Mouse (Mus musculus): ENCODE measurements at regions not wholly inside any gene's neighbourhood (a gene's known extent, or its start where the extent isn't known, plus 50 kb on each side); places are given as distances from the start of the nearest gene placed in this dataset.

- no peak for DNase-seq
These were observed 277.3 kb upstream of the Nr2f2 start for GRCm38 (mm10) chr7:70643694-70644301.

- no peak for DNase-seq
These were observed 276.5 kb upstream of the Nr2f2 start for GRCm38 (mm10) chr7:70643055-70643454.

GRCm38 (mm10) chr7:70641217-70641616 lies 274.7 kb upstream of the Nr2f2 start:
- no peak for DNase-seq

- DNase-seq = no peak
These were observed 274.0 kb upstream of the Nr2f2 start for GRCm38 (mm10) chr7:70640574-70640973.

- no peak for DNase-seq
These were observed 271.6 kb upstream of the Nr2f2 start for GRCm38 (mm10) chr7:70638161-70638560.

- peak; percentile 7 to 12 for DNase-seq
These were observed 267.5 kb upstream of the Nr2f2 start for GRCm38 (mm10) chr7:70634016-70634415.

- peak; percentile 72 to 84 for DNase-seq
These were observed 267.0 kb upstream of the Nr2f2 start for GRCm38 (mm10) chr7:70633577-70633976.

- peak; percentile 15 to 56 for DNase-seq
These were observed 259.2 kb upstream of the Nr2f2 start for GRCm38 (mm10) chr7:70625643-70626231.

GRCm38 (mm10) chr7:70624727-70625642 lies 258.4 kb upstream of the Nr2f2 start:
- peak; percentile 79 to 82 for DNase-seq

GRCm38 (mm10) chr7:70624031-70624726 lies 257.6 kb upstream of the Nr2f2 start:
- DNase-seq = peak; percentile 86 to 87

- no peak for DNase-seq
These were observed 252.9 kb upstream of the Nr2f2 start for GRCm38 (mm10) chr7:70619400-70619799.

- DNase-seq = no peak
These were observed 251.7 kb upstream of the Nr2f2 start for GRCm38 (mm10) chr7:70618270-70618669.

GRCm38 (mm10) chr7:70606511-70606910 lies 240.0 kb upstream of the Nr2f2 start:
- DNase-seq = no peak

GRCm38 (mm10) chr7:70604471-70605174 lies 238.1 kb upstream of the Nr2f2 start:
- peak in 1 of 2 experiments; percentile 10 for DNase-seq

- no peak for DNase-seq
These were observed 226.5 kb upstream of the Nr2f2 start for GRCm38 (mm10) chr7:70593027-70593426.

- no peak for DNase-seq
These were observed 225.1 kb upstream of the Nr2f2 start for GRCm38 (mm10) chr7:70591361-70592256.

GRCm38 (mm10) chr7:70589713-70590112 lies 223.2 kb upstream of the Nr2f2 start:
- no peak for DNase-seq

- no peak for DNase-seq
These were observed 221.5 kb upstream of the Nr2f2 start for GRCm38 (mm10) chr7:70588061-70588460.

GRCm38 (mm10) chr7:70584480-70584879 lies 217.9 kb upstream of the Nr2f2 start:
- DNase-seq = no peak

GRCm38 (mm10) chr7:70576112-70576910 lies 209.8 kb upstream of the Nr2f2 start:
- peak; percentile 62 to 65 for DNase-seq

Data from cerebellum, postnatal 14 days (tissue).